Mouse (Mus musculus): ENCODE data around the gene Elovl6. TPM values are rescaled to one million over a fixed set of nuclear protein-coding genes. Genes with fewer than 3 reads are reported as not detected.

Gene Elovl6
- polyA plus RNA-seq, 1 experiment: 1.6 TPM

- TF ChIP-seq POLR2A (IDR thresholded peaks at IDR 0.05; ENCODE audit: borderline replicate concordance, low read depth, low read length): no peak
- TF ChIP-seq CTCF (IDR thresholded peaks at IDR 0.05; ENCODE audit: low read depth, low read length): no peak
- Histone ChIP-seq H3K4me1 (ENCODE audit: control insufficient read depth, insufficient read depth, low read length) (no peaks in the 10 kb centered on the region), H3K27ac (ENCODE audit: insufficient read depth, low read depth, low read length) (no peak overlapping the region), H3K4me3 (ENCODE audit: insufficient read depth, low read length) (no peak overlapping the region)
Observed at GRCm38 (mm10) chr3:129687429-129687828, 155.3 kb downstream of the Elovl6 start.

Other genes starting within 250 kb of the Elovl6 start
- gene Enpep, start 199.6 kb upstream of the Elovl6 start, polyA plus RNA-seq (2012; ENCODE audit: insufficient read depth, insufficient read length, missing spikeins): not detected in 2 replicates
- 0.50 and 1.7 TPM in 2 replicates for gene Egf, start 223.0 kb downstream of the Elovl6 start, polyA plus RNA-seq (2012; ENCODE audit: insufficient read depth, insufficient read length, missing spikeins)